Mouse (Mus musculus) heart, adult 18-20 months (tissue): ENCODE measurements around the gene Apol6. TPM values are rescaled to one million over a fixed set of nuclear protein-coding genes. Genes with fewer than 3 reads are reported as not detected.
"Not testable (repeated sequence)": the region's sequence is repeated elsewhere in the genome, so short reads cannot be mapped to it uniquely, and the experiment has no call there.

Experiments used
- DNase-seq, 2 experiments: peaks; one replicate each; pipeline ENCODE4 v3.0.0; 2021 to 2022; ENCODE audit warnings: mixed read lengths in 1 of 2
- total RNA-seq, 2 experiments: library from RNA; stranded (reverse); gene quantifications; 2 replicates each; pipeline ENCODE4 v1.2.3; 2021

Apol6 gene
- total RNA-seq, 2 experiments from 2014 or later: 1.3 to 3.1 TPM

DNA sequence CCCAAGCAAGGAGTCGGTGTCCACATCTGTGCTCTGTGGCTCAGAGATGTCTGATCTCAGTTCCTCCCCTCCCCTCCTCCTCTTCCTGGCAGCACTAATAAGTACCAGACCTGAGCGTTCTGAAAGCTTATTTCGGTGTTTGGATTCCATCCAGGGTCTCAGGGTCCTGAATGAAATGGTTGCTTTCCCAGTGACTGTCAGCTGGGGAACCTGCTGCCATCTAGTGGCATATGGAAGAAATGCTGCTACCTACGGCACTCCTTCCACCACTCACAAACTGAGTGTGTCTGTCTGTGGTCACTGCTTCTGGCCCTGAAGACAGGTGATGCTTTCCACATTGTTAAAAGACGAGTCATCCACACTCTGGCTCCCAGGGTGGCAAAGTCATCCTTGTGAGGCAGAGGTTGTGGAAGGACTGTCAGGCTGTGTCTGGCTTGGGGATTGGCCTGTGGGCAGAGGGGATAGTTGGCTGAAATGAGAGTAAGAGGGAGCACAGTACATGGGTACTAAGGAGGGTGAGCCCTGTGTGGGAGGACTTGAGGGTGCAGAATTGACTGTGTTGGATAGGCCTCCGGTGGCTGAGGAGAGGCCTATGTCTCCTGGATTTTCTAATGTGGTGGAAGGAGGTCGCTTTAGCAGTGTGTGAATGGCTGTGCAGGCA lies 15.1 kb upstream of the Apol6 start:
- DNase-seq: peak; percentile 86 to 89

DNA sequence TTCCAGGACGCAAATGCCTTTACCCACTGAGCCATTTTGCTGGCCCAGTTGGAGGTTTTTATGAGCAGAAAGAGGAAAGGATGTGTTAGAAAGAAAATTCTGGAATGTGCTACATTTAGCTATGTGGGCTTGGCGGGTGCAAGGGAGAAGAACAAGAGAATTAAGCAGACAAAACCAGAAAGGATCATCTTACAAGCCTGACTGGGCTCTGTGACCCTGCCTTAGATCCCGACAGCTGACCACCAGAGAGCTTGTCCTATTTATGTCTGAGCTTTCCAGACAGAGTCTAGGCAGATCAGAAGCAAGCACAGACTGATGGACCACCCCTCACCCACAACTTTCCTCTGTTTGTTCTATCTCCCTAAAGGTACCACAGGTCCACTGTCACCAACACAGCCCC lies 13.3 kb upstream of the Apol6 start:
- no peak for DNase-seq

DNA sequence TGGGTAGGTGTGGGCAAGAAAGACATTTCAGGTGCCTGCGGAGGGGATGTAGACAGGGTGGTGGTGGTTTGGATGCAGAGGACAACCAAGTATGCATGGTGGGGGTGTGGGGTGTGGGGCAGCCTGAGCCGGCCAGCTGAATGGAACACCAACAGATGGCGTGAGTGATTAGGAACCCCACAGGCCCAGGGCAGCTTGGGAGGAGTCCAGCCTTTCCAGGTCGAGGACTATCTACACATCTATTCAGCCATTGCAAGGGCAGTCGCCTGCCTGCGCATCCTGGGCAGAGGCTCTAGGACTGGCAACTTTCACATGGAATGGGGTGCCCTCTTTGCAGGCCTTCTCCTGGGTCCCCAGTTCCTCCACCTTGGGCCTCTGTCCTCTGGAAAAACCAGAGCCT lies 10.0 kb upstream of the Apol6 start:
- no peak for DNase-seq

DNA sequence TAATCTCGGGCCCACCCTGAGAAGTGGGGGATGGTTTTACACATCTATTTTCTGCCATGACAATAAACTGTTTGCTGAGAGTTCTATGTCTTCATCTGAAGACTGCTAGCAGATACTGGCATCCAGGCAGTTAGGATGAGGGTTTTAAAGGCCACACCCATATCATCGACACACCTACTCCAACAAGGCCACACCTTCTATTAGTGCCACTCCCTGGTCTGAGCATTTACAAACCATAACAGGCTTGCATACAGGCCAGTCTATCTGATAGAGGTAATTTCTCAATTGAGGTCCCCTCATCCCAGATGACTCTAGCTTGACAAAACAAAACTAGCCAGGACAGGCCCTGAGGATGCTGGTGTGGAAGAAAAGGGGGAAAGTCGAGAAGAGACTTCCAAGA lies 8.9 kb upstream of the Apol6 start:
- no peak for DNase-seq

DNA sequence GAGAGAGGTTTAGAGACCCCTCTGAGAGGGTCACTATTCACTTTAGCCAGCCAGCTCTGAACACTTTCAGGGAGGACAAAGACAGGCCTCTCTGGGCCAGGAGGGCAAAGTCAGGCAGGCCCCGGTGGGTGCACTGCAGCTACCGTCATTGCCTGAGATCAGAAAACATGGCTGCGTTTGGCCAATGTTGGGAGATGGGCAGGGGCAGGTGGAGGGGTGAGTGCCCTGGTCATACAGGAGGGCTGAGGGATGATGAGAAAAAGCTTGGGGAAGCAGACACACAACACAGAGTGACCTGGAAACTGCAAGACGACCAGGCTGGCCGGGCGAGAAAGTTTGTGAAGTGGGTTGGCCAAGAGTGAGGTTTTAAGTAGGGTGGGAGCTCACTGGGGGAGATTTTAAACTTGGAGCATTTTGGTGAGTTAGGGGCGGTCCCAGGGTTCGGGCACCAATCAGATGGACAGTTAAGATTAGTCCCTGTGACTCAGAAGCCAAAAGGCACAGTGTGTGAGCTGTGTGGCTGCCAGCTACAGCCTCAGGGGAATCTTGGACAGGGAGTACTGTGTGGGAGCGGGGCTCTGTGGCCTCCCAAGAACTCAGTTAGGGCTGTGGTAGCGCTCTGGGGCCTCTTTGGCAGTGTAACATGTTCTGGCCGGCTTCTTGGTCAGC lies 8.1 kb upstream of the Apol6 start:
- DNase-seq: peak; percentile 89 to 94

DNA sequence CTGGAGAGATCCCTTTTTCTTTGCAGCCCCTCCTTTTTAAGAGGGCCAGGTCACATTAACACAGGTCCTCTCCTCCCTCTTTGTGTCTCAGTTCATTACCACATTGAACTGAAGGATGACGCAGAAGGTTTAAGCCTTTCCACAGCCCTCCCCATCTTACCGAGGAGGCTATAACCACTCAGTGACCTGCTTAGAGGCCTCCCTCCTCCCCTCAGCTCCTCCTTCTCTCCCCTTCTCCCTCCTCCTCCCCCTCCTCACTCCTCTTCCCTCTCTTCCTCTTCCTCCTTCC lies 7.6 kb upstream of the Apol6 start:
- no peak for DNase-seq

DNA sequence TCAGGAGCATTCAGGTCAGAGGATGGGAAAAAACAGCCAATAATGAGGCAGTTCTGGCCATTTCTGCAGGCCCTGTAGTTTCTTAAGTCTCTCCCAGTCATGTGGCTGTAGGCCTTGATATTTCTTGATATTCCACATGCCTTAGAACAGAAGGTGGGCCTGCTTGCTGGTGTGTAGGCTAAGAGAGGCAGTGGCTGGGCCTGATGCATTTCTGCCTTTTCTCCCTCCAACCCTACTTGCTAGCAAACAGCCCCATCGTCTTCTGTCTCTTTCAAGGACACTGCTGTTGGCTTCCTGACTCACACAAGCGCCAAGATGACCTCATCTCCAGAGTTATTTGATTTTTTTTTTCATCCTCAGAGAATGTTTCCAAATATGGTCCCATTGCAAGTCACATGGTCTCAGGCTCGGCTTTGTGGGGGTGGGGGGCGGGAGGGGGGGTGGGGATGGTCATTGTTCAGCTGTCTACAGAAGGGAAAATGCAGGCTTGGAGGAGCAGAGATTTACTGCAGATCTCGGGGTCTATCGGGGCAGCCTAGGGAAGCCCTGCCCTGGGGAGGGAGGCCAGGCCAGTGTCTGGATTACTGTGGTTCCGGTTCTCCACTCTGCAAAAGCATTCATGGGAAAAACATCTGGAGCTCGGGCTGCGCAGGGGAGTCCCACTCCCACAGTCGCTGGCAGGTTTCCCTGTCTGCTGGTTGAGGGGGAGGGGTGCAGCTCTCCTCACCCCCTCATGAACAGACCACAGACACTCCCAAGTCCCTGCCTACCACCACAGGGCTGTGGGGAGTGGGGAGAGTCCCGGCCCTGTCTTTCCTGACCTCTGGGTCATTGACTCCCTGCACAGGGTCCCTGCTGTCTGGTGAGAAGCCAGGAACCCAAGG lies 7.0 kb upstream of the Apol6 start:
- peak; percentile 86 to 93 for DNase-seq

DNA sequence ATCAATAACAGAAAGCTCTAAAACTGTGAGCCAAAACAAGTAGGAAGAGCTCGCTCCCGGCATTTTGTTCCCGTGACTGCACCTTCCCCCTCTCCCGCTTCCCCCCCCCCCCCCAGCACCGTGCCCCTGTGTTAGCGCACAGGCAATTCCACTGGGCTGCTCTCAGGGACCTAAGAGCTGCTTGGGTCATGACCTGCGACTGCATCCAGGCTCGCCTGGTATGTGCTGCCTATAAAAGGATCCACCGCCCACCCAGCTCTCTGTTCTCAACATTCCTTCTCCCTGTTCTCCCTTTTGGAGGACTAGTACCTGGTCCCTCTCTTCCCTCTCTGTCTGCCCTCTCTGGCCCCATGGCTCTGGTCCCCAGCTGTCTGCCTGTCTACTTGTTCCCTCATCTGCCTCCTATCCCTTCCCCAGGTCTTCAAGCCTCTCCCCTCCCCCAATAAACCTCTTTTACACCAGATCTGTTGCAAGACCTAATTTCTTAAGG lies 5.3 kb upstream of the Apol6 start:
- no peak for DNase-seq

DNA sequence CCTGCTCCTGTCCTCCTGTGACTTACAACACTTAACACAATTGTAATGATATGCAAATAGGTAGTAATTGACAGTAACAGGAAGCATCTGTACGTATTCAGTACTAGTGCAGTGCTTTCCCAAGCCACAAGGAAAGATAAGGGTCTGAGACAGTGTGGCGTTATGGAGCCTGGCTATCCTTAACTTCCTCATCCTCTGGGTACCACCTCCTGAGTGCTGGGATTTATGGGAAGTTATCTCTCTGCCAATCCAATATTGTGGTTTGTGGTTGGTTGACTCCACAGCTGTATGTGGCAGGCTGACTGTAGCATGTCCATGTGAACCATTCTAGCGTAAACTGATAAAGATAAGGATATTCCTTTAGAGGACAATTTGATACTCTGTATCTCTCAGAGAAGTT lies 3.7 kb upstream of the Apol6 start:
- DNase-seq: no peak

DNA sequence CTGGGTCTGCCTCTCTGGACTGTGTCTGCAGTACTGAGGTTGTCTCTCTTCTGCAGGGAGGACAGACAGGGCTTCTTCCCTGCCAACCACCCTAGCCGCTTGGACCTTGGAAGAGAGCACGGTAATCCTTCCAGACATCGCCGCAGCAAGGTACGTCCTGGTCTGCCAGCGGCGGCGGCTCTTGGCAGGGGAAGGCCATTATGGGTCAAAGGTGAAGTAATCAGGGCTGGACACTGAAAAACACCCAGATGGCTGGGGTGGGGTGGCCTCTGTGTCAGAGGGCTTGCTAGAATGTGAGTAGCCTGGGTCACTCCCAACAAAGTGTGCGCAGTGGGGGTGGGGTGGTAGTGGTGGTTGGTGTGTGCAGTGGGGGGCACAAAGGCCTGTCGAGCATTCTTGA lies 1.1 kb downstream of the Apol6 start:
- peak in 1 of 2 experiments; percentile 40 for DNase-seq

DNA sequence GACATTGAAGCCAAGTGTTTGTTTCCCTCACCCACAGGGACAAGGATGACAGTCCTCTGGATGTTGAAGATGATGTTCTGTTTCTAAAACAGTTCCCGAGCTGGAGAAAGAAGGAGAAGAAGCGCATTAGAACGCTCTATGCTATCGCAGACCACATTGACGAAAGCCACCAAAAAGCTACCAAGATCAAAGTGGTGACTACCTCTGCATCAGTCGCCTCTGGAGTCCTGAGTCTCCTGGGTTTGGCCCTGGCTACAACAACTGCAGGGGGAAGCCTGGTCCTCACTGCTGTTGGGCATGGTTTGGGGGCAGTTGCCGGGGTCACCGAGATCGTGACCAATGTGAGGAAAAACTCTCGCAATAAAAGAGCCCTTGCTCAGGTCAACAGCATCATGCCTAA lies 6.0 kb downstream of the Apol6 start, which contains the start of gene Mb:
Gene Mb (minus strand): TSS at position 101 of the 400 bp plus-strand sequence.
- DNase-seq: no peak

DNA sequence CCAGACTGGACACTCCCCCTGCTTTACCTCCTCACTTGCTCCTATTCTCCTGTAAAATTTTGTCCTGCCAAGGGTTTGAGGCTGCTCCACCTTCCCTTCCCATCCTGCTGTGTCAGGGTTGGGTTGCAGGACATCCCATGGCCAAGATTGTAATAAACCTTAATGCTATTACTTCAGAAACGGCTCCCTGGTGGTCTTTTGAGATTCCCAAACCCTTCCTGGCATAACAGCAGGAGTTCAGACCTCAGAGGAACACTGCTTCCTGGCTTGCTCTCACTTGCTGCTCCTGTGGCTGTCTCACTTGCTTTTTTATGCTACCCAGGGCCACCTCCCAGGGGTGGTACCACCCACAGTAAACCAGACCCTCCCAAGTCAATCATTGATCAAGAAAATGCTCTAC lies 7.6 kb downstream of the Apol6 start:
- DNase-seq: no peak

DNA sequence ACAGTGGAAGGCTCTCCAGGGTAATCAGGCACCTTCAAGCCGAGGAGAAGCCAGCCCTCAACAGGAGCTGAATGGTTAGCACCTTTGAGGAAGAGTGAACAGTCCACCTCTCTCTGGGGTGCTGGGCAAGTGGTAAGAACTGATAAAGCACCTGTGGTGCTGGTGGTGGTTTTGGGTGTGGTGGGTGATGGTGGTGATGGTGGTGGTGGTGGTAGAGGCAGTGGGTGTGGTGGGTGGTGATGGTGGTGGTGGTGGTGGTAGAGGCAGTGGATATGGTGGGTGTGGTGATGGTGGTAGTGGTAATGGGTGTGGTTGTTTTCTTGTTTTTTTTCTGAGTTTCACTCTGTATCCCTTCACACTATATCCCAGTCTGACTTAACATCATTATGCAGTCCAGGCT lies 8.5 kb downstream of the Apol6 start:
- DNase-seq: no peak

DNA sequence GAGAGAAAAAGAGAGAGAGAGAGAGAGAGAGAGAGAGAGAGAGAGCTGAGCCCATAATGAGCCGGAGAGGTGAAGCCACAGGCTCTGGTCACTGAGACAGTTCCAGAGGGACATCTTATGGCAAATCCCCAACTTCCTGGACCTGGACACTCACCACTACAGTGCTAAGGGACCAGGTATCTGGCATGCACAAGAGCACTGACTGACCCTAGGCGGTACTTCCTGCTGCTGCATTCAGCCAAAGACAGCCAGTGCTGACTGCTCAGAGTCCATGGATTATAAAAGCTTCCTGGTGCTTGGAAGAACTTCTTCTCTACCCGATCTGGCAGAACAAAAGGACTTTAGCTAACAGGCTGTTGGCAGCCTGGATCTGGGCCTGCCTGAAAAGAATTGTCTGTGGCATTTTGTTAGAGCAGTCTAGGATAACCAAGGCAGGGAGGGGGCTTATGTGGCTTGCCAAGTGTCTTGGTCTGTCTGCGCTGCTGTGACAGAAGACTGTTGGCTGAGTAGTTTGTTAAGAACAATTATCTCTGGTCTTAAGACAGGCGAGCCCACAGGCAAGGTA lies 10.2 kb downstream of the Apol6 start:
- DNase-seq: no peak

DNA sequence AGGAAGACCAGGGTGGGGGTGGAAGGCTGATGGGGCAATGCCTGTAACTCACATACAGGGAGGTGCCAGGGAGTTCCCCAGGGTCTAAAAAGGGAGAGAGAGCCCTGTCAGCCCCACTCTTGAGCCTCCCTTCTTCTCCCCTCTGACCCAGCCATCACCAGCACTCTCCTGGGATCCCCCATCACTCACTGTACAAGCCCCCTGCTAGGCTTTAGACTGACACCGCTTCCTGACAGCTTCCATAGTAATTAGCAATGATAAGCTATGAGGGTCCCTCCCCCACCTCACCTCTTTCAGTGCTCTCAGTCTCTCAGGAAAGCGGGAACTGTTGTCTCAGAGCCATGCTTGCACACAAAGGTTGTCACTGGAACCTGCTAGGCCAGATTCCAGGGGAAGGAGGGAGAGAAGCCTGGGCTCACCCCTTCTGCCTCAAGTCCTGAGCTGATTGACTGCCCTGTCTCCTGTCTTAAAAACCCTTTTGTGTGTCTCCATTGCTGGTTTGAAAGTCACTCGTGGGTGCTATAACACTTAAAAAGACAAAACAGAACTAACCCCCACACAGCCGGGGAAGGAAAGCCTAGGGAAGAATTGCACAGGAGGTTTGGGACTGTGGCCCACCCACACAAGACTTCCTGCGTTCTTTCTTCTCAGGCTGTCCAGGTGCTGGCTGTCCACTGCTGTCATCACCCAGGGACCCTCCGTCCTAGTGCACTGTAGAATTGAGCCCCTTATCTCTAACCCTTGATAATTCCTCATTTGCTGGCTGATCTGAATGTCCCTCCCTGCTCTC lies 11.7 kb downstream of the Apol6 start:
- DNase-seq: no peak

DNA sequence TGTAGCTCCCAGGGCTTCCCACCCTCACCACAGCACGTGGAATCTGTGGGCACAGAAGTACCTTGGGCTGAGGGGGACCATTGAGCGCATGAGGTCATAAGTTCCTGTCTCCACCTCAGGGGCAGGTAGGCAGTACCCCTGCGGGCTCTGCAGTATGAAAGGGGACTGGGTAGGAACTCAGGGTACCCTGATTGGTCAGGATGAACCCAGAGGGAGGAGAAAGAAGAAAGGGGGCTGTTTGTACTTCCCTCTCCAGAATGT lies 12.2 kb downstream of the Apol6 start:
- no peak for DNase-seq

DNA sequence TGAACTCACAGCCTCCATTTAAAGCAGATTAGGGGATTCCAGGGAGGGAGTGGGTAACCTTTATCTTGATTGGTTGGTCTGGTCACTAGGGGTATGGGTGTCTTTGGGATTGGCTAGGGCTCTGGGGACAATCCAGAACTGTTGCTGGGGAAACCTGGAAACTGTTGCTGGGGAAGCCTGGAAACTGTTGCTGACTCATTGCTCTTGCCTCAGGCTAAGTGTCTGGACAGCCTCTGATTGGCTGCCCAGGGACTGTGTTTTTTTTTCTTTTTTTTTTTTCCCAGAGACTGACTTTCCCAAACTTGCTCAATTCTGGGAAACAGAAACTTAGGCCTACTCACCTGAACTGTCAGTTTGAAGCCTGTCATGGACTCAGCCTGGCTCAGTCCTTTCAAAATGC lies 14.0 kb downstream of the Apol6 start:
- DNase-seq: no peak

DNA sequence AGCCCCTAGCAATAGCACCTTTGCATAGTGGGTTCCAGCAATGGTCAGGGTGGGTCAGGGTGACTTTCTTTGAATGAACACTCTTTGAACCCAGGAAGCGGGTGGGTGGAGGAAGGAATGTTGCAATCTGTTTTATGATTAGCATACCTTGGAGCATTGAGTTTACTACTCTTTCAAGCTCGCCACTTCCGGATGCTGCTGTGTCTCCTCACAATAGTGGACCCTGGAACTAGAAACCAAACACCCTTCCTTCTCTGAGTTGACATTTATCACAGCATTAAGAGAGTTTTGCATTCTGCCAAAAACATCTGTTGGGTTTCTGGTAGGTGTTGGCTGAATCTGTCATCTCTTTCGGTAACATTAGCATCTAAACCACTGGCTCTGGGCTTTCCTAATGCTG lies 14.9 kb downstream of the Apol6 start:
- DNase-seq: not testable (repeated sequence)

DNA sequence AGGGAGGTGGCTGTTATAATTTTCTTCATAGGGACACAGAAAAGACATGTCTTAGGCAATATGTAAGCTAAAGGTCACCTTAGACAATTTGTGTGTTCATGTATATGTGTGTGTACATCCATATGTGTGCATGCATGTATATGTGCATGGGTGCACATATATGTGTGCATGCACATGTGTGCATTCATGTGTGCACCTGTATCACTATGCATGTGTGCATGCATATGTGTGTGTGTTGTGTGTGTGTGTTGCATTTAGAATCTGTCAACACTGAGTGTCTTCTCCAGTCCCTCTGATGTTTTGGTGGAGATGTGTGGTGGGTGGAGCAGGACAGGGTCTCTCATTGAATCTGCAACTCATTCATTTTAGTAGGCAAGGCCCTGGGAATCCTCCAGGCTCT lies 18.2 kb downstream of the Apol6 start:
- no peak for DNase-seq

DNA sequence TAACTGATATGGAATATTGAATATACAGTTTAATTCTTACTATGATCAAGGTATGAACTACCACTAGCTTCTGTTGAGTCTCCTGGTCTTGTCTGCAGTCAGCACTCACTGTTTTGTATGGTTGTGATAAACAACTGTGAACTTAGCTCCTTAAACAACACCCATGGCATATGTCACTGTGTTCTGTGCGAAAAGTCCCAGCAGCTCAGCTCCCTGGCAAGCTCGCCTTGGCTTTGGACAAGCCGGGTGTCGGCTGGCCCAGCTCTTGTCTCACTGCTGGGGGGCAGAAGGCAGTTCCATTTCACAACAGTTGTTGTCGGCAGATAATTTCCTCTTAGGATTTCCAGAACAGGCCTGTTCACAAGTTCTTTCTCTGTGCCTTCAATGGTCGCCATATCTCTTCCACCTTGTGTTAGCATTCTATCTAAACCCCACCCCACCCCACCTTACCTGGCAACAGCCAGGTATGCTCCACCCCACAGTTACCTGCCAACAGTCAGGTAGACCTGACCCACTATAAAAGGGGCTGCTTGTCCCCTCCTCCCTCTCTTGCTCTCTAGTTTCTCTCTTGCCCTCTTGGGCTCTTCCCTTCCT lies 20.8 kb downstream of the Apol6 start:
- DNase-seq: no peak

DNA sequence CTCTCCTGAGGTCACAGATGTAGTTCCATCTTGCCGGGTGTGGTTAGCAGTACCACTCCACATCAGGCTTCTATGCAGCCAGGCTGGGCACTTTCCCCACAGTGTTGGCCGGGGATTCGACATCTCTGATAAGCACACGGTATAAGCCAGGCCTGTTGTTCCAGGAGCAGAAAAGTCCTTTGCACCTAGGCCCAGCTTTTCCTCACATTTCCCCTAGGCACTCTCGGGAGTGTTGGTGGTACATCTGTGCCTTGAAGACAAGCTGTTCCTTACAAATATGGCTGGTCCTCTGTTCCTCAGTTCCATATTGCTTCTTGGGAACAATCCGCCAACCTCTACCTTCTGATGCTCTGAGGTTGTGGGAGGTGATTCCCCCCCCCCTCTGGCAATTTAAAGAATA lies 21.7 kb downstream of the Apol6 start:
- no peak for DNase-seq

DNA sequence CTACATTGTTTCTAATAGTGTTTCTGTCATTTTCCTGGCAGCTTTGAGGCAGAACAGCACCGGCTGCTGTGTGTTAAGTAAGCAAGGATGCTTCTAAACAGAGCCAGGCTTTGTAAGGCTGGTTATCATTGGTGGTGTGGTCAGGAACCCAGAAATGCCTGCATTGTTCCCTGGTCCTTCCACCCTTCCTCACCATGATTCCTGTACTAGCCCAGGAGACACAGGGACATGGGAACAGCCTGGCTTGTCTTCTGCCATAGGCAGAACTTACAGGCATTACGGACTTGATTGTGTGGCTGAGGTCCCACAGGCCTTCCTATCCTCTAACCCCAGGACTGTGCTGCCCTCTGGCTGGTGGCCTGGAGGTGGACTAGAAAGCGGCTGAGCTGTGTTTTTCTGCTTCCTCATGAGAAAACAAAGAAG lies 23.9 kb downstream of the Apol6 start:
- DNase-seq: peak; percentile 49 to 64
